Mouse (Mus musculus): ENCODE data around the gene Kcnd2.
"Not testable (repeated sequence)": the region's sequence is repeated elsewhere in the genome, so short reads cannot be mapped to it uniquely, and the experiment has no call there.

Gene Kcnd2

GRCm38 (mm10) chr6:21215491-21216191 lies at the start of gene Kcnd2:
Gene Kcnd2 (plus strand): TSS chr6:21215503.
- DNase-seq (ENCODE audit: low spot score), result no peak

DNA sequence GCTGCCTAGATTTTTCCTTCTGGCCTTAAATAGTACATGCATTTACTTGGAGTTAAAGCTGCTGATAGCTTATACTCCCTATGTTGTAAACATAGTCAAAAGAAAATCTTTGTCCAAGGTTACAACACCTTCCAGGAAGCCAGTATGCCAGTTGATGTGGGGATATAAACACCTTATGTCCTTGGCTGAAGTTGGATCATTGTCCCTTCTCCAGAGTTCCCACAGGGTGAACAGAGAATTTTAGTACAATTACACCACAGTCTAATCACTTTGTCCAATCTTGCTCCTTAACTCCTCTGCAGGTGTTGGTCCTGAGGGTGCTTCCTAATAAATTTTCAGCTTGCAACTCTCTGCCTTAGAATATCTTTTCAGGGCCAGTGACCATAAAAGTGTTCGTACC lies 48.7 kb upstream of the Kcnd2 start:
- no peak for DNase-seq (ENCODE audit: low spot score)

GRCm38 (mm10) chr6:21195341-21195740 lies 20.0 kb upstream of the Kcnd2 start:
- DNase-seq (ENCODE audit: low spot score), result no peak

DNA sequence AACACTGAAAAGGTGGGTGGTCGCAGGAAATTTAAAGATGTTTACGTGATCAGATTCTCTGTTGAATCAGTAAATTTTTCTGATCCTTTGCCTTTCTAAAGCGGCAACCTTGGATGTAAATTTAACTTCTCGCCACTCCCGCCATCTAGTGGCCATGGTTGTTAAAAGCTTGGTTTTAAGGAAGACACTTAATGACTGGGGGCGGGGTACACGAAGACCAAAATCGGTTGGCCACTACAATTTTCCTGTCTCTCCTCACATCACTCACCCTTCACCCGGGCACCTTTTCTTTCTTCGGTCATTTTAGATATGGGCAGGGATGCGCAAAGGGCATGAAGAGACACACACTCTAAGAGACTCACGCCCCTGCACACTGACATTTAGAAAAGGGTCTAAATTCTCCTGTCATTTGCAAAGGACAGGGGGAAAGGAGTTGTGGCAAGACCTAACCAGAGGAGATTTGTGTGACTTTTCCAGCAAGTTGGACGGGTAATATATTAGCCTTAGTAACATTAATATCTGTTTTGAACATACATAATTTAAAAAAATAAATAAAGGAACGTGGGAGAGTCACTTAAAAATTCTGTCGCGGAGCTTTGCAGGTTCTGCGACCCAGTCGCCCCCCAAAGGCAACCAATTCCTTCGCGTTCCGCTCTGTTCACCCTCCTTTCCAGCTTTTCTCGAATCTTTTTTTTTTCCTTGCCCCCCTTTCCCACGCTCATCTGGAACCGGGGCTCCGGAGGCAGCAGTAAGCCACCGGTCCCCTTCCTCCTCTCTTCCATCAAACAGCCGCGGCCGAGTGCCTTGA lies 1.2 kb upstream of the Kcnd2 start:
- no peak for DNase-seq (ENCODE audit: low spot score)

DNA sequence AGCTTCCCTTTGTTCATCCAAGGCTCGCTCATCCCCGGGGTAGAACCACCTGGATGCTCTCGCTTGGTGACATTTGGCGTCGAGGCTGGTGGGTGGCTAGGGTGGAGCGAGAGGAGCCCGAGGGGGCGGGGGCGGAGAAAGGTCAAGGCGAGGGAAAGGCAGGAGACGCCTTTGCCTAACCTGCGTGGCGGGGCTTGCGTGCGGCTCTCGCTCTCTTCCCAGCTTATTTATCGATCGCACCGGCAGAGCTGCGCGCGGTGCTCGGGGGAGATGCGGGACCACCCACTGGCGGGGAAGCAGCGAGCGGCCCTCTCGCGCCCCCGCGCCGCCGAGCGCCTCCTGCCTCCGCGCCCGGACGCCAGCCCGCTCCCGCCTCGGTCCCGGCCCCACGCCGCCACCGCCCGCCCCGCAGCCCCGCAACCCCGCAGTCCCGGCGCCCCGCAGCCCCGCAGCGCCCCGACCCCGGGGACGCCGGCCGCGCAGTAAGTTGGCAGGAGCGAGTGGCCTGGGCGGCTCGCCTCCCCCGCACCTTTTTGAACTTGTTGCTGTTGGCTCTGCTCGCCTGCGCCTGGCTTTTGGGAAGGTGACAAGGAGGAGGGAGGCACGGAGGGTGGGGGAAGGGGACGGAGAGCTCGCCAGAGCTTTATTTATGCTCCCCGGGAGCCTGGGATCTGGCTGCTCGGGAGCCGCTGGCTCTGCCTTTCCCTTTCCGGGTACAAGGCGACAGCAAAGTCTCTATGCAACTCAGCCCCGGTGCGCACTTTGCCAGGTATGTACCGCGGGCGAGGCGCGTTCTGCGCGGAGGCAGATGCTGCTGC lies 421 bp upstream of the Kcnd2 start:
- no peak for DNase-seq (ENCODE audit: low spot score)

DNA sequence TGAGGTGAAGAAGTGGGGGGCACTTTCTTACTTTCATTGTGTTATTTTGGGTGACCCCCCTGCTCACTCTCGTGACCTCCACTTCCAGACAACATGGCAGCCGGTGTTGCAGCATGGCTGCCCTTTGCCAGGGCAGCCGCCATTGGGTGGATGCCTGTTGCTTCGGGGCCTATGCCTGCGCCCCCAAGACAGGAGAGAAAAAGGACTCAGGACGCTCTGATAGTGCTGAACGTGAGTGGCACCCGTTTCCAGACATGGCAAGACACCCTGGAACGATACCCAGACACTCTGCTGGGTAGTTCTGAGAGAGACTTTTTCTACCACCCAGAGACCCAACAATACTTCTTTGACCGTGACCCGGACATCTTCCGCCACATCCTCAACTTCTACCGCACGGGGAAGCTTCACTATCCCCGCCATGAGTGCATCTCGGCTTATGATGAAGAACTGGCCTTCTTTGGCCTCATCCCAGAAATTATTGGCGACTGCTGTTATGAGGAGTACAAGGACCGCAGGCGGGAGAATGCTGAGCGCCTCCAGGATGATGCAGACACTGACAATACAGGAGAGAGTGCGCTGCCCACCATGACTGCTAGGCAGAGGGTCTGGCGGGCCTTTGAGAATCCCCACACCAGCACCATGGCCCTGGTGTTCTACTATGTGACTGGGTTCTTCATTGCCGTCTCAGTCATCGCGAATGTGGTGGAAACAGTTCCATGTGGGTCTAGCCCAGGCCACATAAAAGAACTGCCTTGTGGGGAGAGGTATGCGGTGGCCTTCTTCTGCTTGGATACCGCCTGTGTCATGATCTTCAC lies 1.1 kb downstream of the Kcnd2 start:
- no peak for DNase-seq (ENCODE audit: low spot score)

GRCm38 (mm10) chr6:21217156-21217555 lies 1.9 kb downstream of the Kcnd2 start:
- DNase-seq (ENCODE audit: low spot score), result no peak

DNA sequence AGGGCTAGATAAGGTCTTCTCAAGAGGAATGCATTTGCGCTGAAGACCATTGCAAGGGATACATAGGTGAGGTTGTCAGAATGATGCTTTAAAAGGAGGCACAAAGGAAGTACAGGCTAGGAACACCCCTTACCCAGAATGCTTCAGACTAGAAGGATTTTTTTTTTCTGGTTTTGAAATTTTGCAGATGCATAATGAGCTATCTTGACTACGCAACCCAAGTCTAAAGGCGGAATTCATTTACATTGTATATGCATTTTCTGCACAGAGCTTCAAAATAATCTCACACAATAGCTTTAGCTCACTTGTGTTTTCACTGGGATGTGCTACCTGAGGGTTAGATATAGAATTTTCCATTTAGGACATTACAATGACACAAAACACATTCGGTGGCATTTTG lies 10.8 kb downstream of the Kcnd2 start:
- DNase-seq (ENCODE audit: low spot score), result no peak

- DNase-seq (ENCODE audit: low spot score), result no peak
Observed at GRCm38 (mm10) chr6:21259031-21259430, 43.7 kb downstream of the Kcnd2 start.

DNA sequence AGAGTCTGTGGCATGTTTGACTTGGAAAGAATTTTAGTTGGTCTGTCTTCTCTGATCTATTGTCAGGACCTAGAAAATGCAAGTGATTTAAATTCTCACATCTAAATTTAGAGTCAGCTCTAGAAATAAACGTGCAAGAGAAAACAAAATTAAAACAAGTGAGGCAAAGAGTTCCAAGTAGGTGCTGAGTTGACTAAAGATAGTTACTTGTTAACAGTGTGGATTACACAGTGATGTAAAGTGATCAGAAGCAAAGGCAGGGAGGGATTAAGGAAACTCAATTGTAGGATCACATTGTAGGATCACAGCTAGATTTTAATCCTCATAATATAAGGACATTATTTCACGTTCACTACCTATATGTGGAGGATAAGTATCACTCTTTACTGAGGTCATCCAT lies 52.6 kb downstream of the Kcnd2 start:
- no peak for DNase-seq (ENCODE audit: low spot score)

- DNase-seq (ENCODE audit: low spot score), result no peak
Observed at GRCm38 (mm10) chr6:21277343-21277933, 62.1 kb downstream of the Kcnd2 start.

DNA sequence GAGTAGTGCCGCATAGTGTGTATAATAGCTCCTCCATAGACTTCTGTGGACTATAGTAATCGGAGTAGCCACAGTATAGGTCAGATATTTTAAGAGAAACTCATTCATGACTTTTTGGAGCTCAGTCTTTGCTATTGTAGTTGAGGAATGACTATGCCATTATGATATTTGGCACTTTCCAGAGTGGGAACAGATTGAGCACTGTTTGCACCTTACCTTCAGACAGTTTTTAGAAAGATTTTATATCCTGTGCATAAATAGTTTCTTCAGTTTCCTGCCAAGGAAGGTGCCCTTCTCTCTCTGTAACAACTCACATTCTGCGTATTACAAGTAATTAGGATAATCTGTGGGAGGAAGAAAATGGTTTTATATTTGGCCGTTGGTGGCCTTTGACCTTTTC lies 89.6 kb downstream of the Kcnd2 start:
- DNase-seq (ENCODE audit: low spot score), result no peak

DNA sequence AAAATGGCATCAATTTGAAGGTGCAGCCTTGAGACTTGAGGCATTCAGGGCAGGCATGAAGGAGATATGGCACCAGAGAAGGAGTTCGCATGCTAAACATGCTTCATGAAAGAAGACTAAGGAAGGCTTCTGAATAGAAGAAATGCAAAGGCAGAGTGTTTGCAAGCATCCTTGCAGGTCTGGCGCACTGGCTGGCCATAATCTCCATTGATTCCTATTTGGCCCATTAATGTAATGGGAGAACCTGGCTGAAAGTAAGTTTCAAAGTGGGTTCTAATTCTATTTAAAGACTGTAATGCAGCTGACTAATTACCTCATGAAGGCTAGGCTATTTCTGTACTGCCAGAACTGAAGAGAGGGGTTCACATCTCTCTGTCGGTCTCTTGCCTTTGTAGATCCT lies 94.9 kb downstream of the Kcnd2 start:
- DNase-seq (ENCODE audit: low spot score), result no peak

GRCm38 (mm10) chr6:21321407-21321806 lies 106.1 kb downstream of the Kcnd2 start:
- DNase-seq (ENCODE audit: low spot score), result no peak

DNA sequence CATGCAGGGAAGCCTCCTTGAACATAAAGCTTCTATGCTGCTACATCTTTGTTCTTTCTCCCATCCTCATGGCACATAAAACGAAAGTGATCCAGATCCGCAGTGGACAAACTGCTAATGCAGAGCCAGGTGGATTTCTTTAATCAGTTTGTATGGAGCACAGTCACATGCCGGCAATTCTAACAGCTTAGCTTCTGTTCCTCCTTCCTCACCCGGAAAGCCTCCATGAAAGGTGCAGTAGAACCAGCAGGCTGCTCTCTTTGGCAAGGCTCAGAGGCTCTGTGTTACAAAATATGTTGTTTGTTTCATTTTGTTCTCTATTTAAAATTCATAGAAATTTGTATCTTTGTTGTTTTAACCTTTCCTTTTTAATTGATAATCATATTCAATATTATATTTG lies 106.9 kb downstream of the Kcnd2 start:
- no peak for DNase-seq (ENCODE audit: low spot score)

DNA sequence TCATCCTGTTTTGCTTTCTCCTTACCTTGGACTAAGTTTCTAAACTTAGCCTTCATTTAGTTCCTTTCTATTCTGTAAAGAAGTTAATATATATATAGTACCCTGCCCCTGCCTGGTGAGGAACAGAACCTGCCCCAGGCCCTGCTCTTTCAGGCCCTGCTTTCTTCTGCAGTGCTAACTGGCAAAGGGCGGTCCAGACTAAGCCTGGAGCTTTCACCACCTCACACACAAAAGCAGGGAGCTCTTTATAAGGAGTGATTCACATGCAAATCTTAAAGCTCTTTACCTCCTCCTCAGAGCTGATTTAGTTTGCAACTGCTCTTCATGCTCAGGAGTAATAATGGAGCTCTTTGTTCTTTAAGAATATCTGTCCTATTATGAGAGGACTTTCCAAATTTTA lies 109.9 kb downstream of the Kcnd2 start:
- DNase-seq (ENCODE audit: low spot score), result no peak

GRCm38 (mm10) chr6:21327081-21327737 lies 111.9 kb downstream of the Kcnd2 start:
- DNase-seq (ENCODE audit: low spot score), result no peak

- DNase-seq (ENCODE audit: low spot score), result not testable (repeated sequence)
Observed at GRCm38 (mm10) chr6:21385298-21385697, 170.0 kb downstream of the Kcnd2 start.

DNA sequence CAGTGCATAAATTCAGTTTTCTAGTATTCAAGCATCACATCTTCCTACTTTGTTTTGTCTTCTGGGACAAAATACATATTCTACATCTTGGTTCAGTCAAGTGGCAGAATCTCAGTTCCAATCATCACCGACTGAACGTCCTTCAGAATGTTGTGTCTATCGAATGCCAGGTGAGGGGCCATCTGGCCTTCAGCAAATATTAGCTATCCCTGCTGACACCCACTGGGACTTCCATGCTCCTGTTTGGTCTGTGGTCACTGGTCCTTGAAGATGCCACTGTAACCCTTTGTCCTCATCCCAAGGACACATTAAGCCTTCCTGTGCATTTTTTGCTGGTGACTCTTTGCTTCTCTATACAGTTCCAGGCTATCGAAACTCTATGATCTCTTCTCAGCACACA lies 176.5 kb downstream of the Kcnd2 start:
- no peak for DNase-seq (ENCODE audit: low spot score)

- DNase-seq (ENCODE audit: low spot score), result no peak
Observed at GRCm38 (mm10) chr6:21413656-21414055, 198.4 kb downstream of the Kcnd2 start.

DNA sequence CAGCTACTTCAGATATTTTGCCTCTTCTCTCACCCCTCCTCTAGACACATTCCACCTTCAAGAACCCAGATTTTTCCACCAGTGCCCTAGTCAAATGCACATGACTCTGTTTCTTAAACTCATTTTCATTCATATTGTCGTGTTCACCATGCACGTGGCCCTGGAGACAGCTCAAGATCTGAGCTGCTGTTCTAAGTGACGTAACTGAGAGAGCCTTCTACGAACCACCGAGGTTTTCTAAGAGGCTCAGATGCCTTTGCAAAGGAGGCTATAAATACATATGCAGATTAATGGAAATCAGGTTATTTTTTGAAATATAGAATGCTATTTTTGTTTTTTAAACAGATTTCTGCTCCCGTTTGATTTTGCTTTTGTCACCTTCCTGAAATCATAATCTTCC lies 202.9 kb downstream of the Kcnd2 start:
- no peak for DNase-seq (ENCODE audit: low spot score)

Measured in T-cell, adult 2 months (primary cell).